20 mouse cellular contexts compared by ENCODE assay signal in genomic region chr2:135296184-135296769, GRCm38 (mm10).
"Had no signal": no experiment of that assay in that cellular context is flagged by ENCODE, and none has a peak within 500 bp of the region (broad histone marks: within the 10 kb centered on the region; RNA-seq: fewer than 3 reads in every experiment).

No protein-coding gene starts in this region.

- H3K9ac ChIP-seq: intestine, embryonic 15.5 days; kidney, embryonic 15.5 days; limb, embryonic 12.5 days; limb, embryonic 15.5 days; lung, embryonic 15.5 days; midbrain, embryonic 13.5 days; neural tube, embryonic 12.5 days; neural tube, embryonic 15.5 days had no signal

- H3K36me3 ChIP-seq: intestine, embryonic 15.5 days; kidney, embryonic 15.5 days; limb, embryonic 12.5 days; limb, embryonic 15.5 days; lung, embryonic 15.5 days; midbrain, embryonic 10.5 days; midbrain, embryonic 13.5 days; neural tube, embryonic 12.5 days; neural tube, embryonic 15.5 days had no signal

- ATAC-seq: intestine, embryonic 15.5 days; midbrain, embryonic 13.5 days had no signal

- H3K4me1 ChIP-seq: intestine, embryonic 15.5 days; kidney, embryonic 15.5 days; limb, embryonic 12.5 days; limb, embryonic 15.5 days; lung, embryonic 15.5 days; megakaryocyte, embryonic 14.5 days; neural tube, embryonic 12.5 days had no signal

- DNase-seq: kidney, adult 11 months; kidney, adult 8-10 months; kidney, postnatal 10 days; kidney, postnatal 36 days; left cerebral cortex, postnatal 4 days; lung, adult 18-20 months; lung, postnatal 10 days; lung, postnatal 36 days; thymus, adult 2 months; thymus, postnatal 25 days had no signal

- H3K27me3 ChIP-seq: intestine, embryonic 15.5 days; kidney, embryonic 15.5 days; limb, embryonic 12.5 days; limb, embryonic 15.5 days; lung, embryonic 15.5 days; megakaryocyte, embryonic 14.5 days; midbrain, embryonic 13.5 days; neural tube, embryonic 12.5 days; neural tube, embryonic 15.5 days had no signal

- H3K9me3 ChIP-seq: intestine, embryonic 15.5 days; kidney, embryonic 15.5 days; limb, embryonic 12.5 days; limb, embryonic 15.5 days; lung, embryonic 15.5 days; megakaryocyte, embryonic 14.5 days; midbrain, embryonic 10.5 days; midbrain, embryonic 13.5 days; neural tube, embryonic 12.5 days; neural tube, embryonic 15.5 days had no signal

- H3K4me2 ChIP-seq: intestine, embryonic 15.5 days; kidney, embryonic 15.5 days; limb, embryonic 12.5 days; limb, embryonic 15.5 days; lung, embryonic 15.5 days; midbrain, embryonic 13.5 days; neural tube, embryonic 12.5 days; neural tube, embryonic 15.5 days had no signal

- H3K4me3 ChIP-seq: intestine, embryonic 15.5 days; kidney, embryonic 15.5 days; limb, embryonic 12.5 days; limb, embryonic 15.5 days; lung, embryonic 15.5 days; megakaryocyte, embryonic 14.5 days; midbrain, embryonic 10.5 days; midbrain, embryonic 13.5 days; neural tube, embryonic 12.5 days; neural tube, embryonic 15.5 days had no signal

- H3K27ac ChIP-seq: intestine, embryonic 15.5 days; kidney, embryonic 15.5 days; limb, embryonic 12.5 days; limb, embryonic 15.5 days; lung, embryonic 15.5 days; midbrain, embryonic 10.5 days; midbrain, embryonic 13.5 days; neural tube, embryonic 12.5 days; neural tube, embryonic 15.5 days had no signal
